Mouse (Mus musculus): Measurements from ENCODE around the gene Cep131. TPM values are rescaled to one million over a fixed set of nuclear protein-coding genes. Genes with fewer than 3 reads are reported as not detected.
A peak's percentile ranks its signal among the peaks of the same experiment; 100 is the strongest.

The Cep131 gene
- polyA plus RNA-seq, 1 experiment from 2014 or later: 10.5 TPM

DNA sequence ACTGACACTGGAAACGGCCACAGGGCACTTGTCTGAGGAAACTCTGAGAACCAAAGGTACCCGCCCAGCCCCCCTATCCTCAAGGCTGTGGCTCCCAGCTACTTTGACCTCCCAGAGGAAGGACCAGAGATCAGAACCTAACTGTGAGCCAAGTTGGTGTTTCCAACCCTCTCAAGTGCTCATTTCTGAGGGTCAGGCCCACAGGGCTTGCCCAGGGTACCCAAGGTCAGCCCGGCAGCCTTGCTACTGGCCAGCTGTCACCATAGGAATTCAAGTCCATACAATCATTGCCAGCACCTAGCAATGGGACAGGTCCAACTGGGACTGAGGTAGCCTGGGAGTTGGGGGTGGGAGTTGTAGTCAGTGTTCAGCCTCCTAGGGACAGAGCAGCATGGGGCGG, 4.0 kb upstream of the Cep131 start:
- ATAC-seq: no peak
- Histone ChIP-seq H3K4me2 (no peak overlapping the region), H3K9ac (no peak overlapping the region), H3K4me1 (peaks cover 21% of the 10 kb centered on the region), H3K9me3 (replicated peaks) (no peaks in the 10 kb centered on the region), H3K36me3 (peaks cover 56% of the 10 kb centered on the region), H3K27ac (no peak overlapping the region), H3K27me3 (replicated peaks) (no peaks in the 10 kb centered on the region), H3K4me3 (no peak overlapping the region)
- WGBS (ENCODE audit: insufficient replicate concordance): 89% methylated on average over 4 of the region's 4 CpGs

DNA sequence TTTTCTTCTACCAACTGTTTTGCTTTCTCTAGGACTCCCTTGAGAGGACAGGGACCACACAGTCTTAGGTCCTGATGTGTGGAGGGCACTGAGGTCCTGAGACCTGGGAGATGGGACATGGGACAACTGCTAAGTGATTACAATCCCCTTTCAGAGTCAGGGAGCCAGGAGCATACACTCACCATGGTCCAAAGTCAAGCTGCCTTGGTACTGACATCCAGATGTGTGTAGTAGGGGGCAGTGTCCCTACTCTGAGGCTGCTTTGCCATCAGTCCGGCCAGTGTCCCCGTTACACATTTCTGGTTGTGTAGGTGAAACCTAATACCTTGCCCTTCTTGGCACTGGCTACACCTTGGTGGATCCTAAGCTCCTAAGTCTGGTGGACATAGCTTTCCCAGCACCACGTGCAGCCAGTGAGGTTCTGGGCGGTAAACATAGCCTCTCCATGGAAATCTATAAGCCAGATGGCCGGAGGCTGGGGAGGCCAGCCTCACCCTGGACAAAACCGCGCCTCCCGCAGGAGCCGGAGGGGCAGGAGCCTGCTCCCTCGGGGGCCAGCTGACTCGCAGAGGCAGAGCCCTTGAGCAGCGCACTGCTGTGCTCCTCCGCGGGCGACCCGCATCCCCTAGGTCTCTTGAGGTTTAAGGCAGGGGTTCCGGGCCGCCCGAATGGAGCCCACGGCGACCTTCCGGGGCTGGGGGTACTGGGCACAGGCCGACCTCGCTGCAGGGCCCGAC, 568 bp downstream of the Cep131 start:
- WGBS (ENCODE audit: insufficient replicate concordance): 1% methylated on average over 25 of the region's 25 CpGs
- H3K9me3 ChIP-seq (replicated peaks): no peaks in the 10 kb centered on the region
- peak overlapping the region; percentile 99 for H3K4me2 ChIP-seq
- H3K9ac ChIP-seq: peak overlapping the region; percentile 94
- H3K27ac ChIP-seq: peak overlapping the region; percentile 77
- no peaks in the 10 kb centered on the region for H3K27me3 ChIP-seq (replicated peaks)
- peak; percentile 30 for ATAC-seq
- H3K4me1 ChIP-seq: peaks cover 25% of the 10 kb centered on the region
- H3K4me3 ChIP-seq: peak overlapping the region; percentile 95
- peaks cover 25% of the 10 kb centered on the region for H3K36me3 ChIP-seq

DNA sequence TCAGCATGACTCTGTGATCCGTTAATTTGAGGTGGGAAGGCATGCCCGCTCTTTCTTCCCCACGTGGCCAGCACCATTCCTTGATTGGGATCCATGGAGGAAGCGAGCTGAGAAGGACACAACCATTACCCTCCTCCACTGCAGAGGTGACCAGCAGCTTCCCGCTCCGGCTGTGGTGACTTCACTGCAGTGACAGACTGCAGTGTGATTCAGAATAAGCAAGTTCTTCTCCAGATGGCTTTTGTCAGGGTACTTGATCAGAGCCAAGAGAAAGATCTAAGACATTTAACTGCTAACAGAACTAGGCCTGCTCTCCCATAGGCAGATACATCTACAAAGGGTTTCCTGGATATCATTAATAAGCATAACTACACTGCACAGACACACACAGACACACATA, 6.3 kb downstream of the Cep131 start:
- Histone ChIP-seq H3K36me3 (peaks cover 56% of the 10 kb centered on the region), H3K27ac (no peak overlapping the region), H3K9ac (no peak overlapping the region), H3K9me3 (replicated peaks) (no peaks in the 10 kb centered on the region), H3K4me2 (no peak overlapping the region), H3K27me3 (replicated peaks) (no peaks in the 10 kb centered on the region), H3K4me3 (no peak overlapping the region), H3K4me1 (peaks cover under 1% of the 10 kb centered on the region; the same call in 1 of the 2 replicates)
- ATAC-seq: no peak
- 86% methylated on average over 6 of the region's 6 CpGs for WGBS (ENCODE audit: insufficient replicate concordance)

DNA sequence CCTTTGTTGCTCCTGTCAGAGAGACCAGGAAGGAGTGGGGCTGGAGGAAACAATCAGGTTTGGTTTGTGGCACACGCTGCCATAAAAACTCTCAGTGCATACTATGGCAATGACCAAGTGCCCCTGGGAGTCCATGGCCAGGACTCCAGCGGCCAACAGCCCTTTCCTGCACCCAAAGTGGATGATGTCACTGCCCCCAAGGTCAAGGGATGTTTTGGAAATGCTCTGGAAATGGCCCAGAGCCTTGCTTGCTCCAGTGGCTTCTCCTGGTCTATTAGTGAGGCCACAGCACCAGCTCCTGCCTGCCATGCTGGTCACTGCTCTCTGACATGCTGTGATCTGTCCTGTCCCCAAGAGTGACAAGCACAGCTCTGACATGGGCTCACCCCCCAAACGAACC, 10.4 kb downstream of the Cep131 start:
- Histone ChIP-seq H3K36me3 (peaks cover 60% of the 10 kb centered on the region), H3K27me3 (replicated peaks) (no peaks in the 10 kb centered on the region)
- WGBS (ENCODE audit: insufficient replicate concordance): 53% methylated on average over 3 of the region's 3 CpGs

DNA sequence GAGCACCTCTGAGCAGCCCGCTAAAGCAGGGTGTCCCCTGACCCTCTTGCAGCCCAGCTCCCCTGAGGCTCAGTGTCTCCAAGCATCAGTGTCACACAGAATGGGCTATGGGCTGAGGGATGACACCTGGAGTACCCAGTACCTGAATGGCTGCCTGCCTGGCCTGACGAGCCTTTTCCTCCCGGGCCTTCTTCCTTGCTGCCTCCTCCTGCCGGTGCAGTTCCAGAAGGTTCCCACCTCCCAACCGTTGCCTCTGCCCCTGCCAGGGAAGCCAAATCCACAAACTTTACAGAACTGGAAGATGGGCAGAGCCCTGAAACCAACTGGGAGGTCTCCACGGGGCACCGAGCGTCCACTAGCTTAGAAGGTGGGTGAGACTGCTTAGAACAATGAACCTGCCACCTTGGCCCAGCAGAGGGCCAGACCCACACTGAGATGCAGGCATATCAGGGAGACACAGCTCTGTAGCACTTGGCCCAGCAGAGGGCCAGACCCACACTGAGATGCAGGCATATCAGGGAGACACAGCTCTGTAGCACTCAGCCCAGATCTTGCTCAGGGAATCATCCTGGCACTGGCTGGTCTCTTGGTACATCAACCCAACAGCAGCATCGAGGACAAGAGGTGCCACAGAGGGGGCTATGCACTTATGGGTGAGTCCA, 13.5 kb downstream of the Cep131 start:
- Histone ChIP-seq H3K36me3 (peaks cover 65% of the 10 kb centered on the region), H3K27ac (no peak overlapping the region), H3K4me2 (no peak overlapping the region), H3K27me3 (replicated peaks) (no peaks in the 10 kb centered on the region), H3K9me3 (replicated peaks) (no peaks in the 10 kb centered on the region), H3K4me1 (no peaks in the 10 kb centered on the region), H3K4me3 (no peak overlapping the region), H3K9ac (no peak overlapping the region)
- ATAC-seq: no peak
- whole genome bisulfite sequencing (ENCODE audit: insufficient replicate concordance): 84% methylated on average over 9 of the region's 9 CpGs

More for the DNA sequence above, 10.4 kb downstream of the Cep131 start:
- H3K9ac ChIP-seq: no peak overlapping the region
- H3K4me2 ChIP-seq: no peak overlapping the region
- ATAC-seq: no peak
- H3K27ac ChIP-seq: no peak overlapping the region
- H3K4me1 ChIP-seq: no peaks in the 10 kb centered on the region
- no peaks in the 10 kb centered on the region for H3K9me3 ChIP-seq (replicated peaks)
- no peak overlapping the region for H3K4me3 ChIP-seq

DNA sequence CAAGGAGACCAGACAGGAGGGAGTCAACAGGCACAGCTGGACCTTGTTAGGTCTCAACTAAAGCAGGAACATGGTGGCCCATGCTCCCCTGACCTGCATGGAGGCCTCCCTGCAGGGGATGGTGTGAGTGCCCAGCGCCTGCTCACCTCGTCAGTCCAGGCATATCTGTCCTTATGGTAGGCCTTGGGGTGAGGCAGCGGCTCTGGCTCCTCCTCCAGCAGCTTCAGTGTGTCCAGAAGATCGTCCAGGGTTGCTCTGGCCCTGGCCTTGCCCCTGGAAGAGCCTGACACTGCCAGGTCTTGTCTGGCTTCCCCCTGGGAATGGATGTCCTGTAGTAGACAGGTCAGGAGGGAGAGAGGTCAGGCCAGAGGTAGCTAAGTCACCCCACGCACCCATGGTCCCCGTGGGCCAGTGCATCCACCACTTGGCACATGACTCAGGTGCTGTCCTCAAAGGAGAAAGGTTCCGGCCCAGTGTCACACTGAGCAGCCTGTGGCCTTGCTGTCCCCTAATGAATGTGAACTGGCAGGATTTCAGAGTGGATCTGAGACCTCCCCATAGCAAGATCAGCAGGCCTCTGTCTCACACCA, 14.8 kb downstream of the Cep131 start:
- Histone ChIP-seq H3K27me3 (replicated peaks) (no peaks in the 10 kb centered on the region), H3K4me2 (no peak overlapping the region), H3K27ac (no peak overlapping the region), H3K36me3 (peaks cover 60% of the 10 kb centered on the region), H3K4me1 (no peaks in the 10 kb centered on the region), H3K9ac (no peak overlapping the region), H3K9me3 (replicated peaks) (no peaks in the 10 kb centered on the region), H3K4me3 (no peak overlapping the region)
- ATAC-seq: no peak
- WGBS (ENCODE audit: insufficient replicate concordance): 73% methylated on average over 7 of the region's 7 CpGs

DNA sequence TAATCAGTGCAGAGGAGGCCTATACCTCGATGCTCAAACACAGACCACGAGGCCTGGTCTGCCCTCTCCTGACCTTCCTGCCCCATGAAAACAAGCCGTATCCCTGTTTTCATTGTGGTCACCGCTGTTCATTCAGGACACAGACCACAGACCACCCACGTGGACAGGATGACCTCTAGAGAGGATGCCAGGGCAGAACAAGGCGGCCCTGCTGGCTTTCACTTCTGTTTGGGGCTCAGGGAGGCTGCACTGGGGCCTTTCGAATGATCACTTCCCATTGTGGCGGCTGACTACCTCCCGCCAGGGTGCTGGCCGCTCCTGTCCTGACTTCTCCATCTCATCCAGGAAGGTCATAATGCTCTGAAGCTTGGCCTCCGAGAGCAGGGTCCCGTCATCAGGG, 15.6 kb downstream of the Cep131 start:
- no peak overlapping the region for H3K27ac ChIP-seq
- H3K4me2 ChIP-seq: no peak overlapping the region
- peaks cover 55% of the 10 kb centered on the region for H3K36me3 ChIP-seq
- H3K4me1 ChIP-seq: no peaks in the 10 kb centered on the region
- no peak overlapping the region for H3K4me3 ChIP-seq
- H3K27me3 ChIP-seq (replicated peaks): no peaks in the 10 kb centered on the region
- ATAC-seq: no peak
- 65% methylated on average over 12 of the region's 12 CpGs for WGBS (ENCODE audit: insufficient replicate concordance)
- no peaks in the 10 kb centered on the region for H3K9me3 ChIP-seq (replicated peaks)
- no peak overlapping the region for H3K9ac ChIP-seq

DNA sequence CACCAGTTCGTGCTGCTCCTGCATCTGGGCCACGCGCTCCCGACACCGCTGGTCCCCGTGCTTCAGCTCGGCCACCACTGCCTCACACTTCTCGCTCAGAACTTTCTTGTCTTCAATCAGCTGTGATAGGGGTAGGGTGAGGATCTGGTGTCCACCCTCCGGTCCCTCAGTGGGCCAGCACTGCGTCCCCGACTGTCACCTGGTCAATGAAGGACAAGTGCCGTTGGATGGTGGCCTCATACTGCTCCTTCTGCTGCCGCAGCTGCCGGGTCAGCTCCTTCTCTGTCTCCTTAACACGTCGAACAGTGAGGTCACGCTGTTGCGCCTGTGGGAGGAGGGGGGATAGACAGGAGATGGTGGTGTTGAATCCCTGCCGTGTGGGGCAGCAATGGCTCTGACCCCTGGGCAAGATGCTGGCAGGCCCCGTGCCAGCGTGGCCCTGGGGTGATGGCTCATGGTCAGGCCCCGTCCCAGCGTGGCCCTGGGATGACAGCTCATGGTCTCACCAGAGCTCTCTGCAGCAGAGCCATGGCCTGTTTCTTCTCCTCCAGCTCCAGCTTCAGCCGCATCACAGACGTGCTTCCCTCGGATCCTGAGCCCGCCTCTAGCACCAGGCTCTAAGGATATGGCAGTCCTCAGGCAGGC, 16.2 kb downstream of the Cep131 start:
- Histone ChIP-seq H3K9me3 (replicated peaks) (no peaks in the 10 kb centered on the region), H3K36me3 (peaks cover 48% of the 10 kb centered on the region), H3K27me3 (replicated peaks) (no peaks in the 10 kb centered on the region), H3K4me3 (no peak overlapping the region), H3K9ac (no peak overlapping the region), H3K4me1 (peaks cover 6% of the 10 kb centered on the region), H3K27ac (no peak overlapping the region), H3K4me2 (no peak overlapping the region)
- WGBS (ENCODE audit: insufficient replicate concordance): 81% methylated on average over 27 of the region's 27 CpGs
- no peak for ATAC-seq

DNA sequence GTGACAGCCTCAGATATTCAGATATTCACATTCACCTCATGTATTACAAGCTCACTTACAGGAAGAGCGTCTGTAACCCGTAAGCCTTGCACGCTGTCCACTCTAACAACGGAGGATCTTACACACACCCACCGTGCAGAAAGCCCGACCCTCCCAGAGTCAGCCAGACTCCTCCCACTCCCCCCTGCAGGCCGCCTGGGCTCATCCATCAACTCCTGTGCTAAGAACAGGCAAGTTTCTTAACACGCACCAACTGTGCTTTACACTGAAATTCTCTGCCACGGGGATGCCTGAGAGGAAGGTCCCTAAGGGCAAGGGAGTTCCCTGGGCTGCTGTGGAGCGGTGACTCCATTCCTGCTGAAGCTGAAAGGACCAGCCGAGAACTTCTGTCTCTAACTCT, 17.4 kb downstream of the Cep131 start:
- no peak overlapping the region for H3K4me2 ChIP-seq
- no peak overlapping the region for H3K4me3 ChIP-seq
- no peak for ATAC-seq
- no peak overlapping the region for H3K9ac ChIP-seq
- H3K4me1 ChIP-seq: peaks cover 8% of the 10 kb centered on the region
- WGBS (ENCODE audit: insufficient replicate concordance): 62% methylated on average over 11 of the region's 11 CpGs
- no peaks in the 10 kb centered on the region for H3K9me3 ChIP-seq (replicated peaks)
- H3K27me3 ChIP-seq (replicated peaks): no peaks in the 10 kb centered on the region
- H3K27ac ChIP-seq: no peak overlapping the region
- peaks cover 46% of the 10 kb centered on the region for H3K36me3 ChIP-seq

DNA sequence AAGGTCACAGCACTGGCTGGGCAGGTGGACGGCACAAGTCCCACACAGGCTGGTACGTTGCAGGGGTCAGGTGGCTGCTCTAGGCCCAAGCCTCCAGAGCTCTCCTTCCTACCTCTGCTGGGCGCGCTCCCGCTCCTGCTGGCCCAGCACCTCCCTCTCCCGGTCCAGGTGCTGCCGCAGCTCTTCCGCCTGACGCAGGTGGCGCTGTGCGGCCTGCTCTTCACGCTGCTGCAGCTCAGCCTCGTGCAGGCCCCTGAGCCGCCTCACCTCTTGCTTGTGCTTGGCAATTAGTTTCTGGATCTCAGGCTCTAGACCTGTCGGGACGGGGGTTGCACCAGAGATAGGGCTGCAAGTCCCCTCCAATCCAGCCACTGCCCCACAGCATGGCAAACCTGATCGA, 18.8 kb downstream of the Cep131 start:
- WGBS (ENCODE audit: insufficient replicate concordance): 70% methylated on average over 17 of the region's 17 CpGs
- Histone ChIP-seq H3K4me3 (no peak overlapping the region), H3K27ac (no peak overlapping the region), H3K27me3 (replicated peaks) (no peaks in the 10 kb centered on the region), H3K4me2 (no peak overlapping the region), H3K9me3 (replicated peaks) (no peaks in the 10 kb centered on the region), H3K9ac (no peak overlapping the region), H3K36me3 (peaks cover 41% of the 10 kb centered on the region), H3K4me1 (peaks cover 8% of the 10 kb centered on the region)
- ATAC-seq: no peak

DNA sequence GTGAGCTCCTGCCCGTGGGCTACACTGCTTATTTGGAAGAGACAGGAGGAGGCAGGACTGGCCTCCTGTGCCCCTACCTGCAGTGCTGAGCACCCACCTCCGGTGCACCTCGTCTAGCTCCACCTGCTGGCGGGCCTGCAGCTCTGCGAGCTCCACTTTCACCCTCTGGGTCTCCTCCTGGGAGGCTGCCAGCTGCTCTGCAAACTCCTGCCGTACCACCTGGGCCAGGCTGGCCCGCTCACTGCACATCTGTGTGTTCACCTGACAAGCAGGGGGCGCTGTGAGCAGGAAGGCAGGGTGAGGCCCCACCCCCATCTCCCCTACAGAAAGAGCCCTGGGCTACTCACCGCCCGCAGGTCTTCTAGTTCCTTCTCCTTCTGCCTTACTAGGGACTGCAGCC, 21.3 kb downstream of the Cep131 start:
- no peak overlapping the region; the same call in 1 of the 2 replicates for H3K9ac ChIP-seq
- H3K27me3 ChIP-seq (replicated peaks): no peaks in the 10 kb centered on the region
- peaks cover 20% of the 10 kb centered on the region for H3K36me3 ChIP-seq
- peak overlapping the region; percentile 28 for H3K4me2 ChIP-seq
- 22% methylated on average over 10 of the region's 10 CpGs for WGBS (ENCODE audit: insufficient replicate concordance)
- H3K9me3 ChIP-seq (replicated peaks): no peaks in the 10 kb centered on the region
- no peak overlapping the region for H3K27ac ChIP-seq
- H3K4me3 ChIP-seq: no peak overlapping the region
- H3K4me1 ChIP-seq: peaks cover 8% of the 10 kb centered on the region
- no peak for ATAC-seq

DNA sequence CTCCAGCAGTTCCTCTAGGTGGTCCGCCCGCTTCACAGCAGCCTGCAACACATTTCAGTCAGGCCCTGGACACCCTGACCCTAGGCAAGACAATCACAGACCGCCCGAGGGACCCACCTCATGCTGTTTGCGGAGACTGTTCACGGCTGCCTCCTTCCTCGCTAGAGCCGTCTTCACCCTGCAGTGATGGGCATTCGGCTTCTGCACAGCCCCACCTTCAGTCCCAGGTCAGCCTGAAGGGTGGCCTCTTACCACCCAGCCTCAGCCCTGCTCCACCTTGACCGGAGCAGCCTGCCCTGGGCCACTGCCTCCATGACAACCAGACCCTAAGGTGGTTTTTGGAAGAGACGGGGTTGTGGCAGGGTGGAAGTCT, 22.0 kb downstream of the Cep131 start:
- no peak for ATAC-seq
- Histone ChIP-seq H3K4me3 (no peak overlapping the region), H3K9me3 (replicated peaks) (no peaks in the 10 kb centered on the region), H3K36me3 (peaks cover 14% of the 10 kb centered on the region; the same call in 1 of the 2 replicates), H3K27me3 (replicated peaks) (no peaks in the 10 kb centered on the region), H3K4me2 (no peak overlapping the region), H3K27ac (no peak overlapping the region), H3K9ac (no peak overlapping the region), H3K4me1 (peaks cover 8% of the 10 kb centered on the region)
- WGBS (ENCODE audit: insufficient replicate concordance): 80% methylated on average over 11 of the region's 11 CpGs
